Mouse (Mus musculus): ENCODE measurements at regions not wholly inside any gene's neighbourhood (a gene's known extent, or its start where the extent isn't known, plus 50 kb on each side); places are given as distances from the start of the nearest gene placed in this dataset.

DNA sequence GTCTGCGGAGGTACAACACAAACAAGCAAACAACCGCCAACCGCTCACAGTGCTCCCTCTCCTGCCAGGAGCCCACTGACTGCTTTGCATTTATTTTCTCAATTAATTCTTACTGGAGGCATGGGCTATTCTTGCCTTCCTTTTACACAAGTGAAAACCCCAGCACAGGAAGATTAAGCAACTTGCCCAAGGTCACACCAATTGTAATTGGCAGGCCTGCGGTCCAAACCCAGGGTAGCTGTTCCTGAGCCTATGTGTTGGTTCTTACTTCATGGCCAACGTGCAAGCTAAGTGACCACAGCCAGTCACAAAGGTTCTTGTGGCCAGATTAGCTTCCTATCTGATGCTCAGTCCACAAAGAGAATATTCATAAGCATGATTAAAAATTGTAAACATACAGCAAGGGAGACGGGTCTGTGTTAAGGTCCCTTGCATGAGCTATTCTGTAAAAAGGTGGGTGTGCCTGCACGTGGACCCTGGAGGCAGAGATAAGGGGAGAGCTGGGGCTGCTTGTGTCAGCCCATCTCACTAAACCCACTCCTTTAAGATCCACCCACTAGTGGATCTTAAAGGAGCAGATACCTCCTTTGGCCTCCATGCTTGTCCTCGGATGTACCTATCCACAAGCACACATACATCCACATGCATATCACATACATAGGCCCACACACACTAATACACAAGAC lies 190.2 kb upstream of the Jade1 start:
- TF ChIP-seq CTCF (IDR thresholded peaks at IDR 0.05; ENCODE audit: low read depth) (no peak), EP300 (IDR thresholded peaks at IDR 0.05; ENCODE audit: low read depth) (no peak)
